Mouse (Mus musculus) kidney, postnatal 36 days (tissue): ENCODE data around the gene Sp4.

Source experiments
- DNase-seq, 2 experiments: peaks; one replicate each; pipeline ENCODE4 v3.0.0; 2021 to 2022; ENCODE audit warnings: mixed read lengths in 2 of 2

Gene Sp4

GRCm38 (mm10) chr12:118301072-118301865, at the start of gene Sp4:
Sp4 (minus strand) TSS chr12:118301440.
- DNase-seq: peak; percentile 94 to 96

GRCm38 (mm10) chr12:118339107-118339506, 37.9 kb upstream of the Sp4 start:
- no peak for DNase-seq

DNA sequence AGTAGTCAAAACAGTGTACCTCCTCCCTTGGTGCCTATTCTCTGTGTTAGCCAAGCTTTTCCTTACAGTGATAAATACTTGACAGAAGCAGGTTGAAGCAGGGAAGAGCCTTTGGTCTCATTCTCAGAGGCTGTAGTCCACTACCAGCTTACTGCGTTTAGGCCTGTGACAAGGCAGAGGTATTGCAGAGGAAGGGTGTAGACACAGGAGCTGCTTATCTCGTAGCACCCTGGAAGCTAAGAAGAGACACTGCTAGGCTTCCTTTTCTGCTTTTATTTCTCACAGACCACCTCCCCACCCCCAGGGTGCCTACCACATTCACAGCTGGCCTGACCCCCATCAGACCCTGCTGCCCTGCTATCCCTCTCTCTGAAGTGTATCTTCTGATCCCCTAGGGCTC, 37.0 kb upstream of the Sp4 start:
- no peak for DNase-seq

DNA sequence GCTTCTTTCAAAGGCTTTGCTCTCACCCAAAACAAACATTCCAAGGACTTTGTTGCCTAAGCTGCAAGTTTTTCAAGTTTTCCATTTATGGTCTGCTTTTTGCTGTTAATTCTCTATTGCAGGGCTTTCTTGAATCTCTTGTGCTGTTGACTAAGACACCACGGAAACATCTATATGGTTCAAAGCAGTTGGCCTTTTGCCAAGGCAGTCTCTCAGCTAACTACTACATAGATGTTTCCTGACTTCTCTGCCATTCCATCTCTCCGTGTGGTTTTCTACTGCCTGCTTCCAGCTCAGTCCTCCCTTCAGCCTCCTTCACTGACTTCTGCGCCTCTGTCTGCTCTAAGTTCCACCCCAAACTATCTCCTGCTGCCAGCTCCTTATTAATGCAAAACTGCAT, 36.1 kb upstream of the Sp4 start:
- DNase-seq: no peak

DNA sequence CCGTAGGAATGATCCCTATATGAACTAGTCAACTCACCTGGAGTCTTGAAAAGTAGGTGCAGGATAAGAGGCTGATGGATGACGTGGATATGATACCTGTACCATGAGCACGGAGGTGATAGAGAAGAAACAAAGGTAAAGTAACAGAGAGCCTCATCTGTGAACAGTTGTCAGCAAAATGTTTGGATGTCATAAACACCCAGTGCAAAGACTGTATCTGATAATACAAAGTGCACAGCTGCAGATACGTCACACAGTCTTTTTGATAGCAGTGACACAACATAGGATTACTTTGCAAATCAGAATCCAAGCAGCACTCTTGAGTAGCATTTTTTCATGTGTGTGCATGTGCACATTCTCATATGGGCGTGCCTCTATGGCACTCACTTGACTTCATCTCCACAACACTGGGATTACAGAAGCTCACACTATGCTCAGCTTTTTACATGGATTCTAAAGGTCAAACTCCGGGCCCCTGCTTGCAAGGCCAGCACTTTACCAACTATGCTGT, 27.6 kb upstream of the Sp4 start:
- peak in 1 of 2 experiments; percentile 2 for DNase-seq

DNA sequence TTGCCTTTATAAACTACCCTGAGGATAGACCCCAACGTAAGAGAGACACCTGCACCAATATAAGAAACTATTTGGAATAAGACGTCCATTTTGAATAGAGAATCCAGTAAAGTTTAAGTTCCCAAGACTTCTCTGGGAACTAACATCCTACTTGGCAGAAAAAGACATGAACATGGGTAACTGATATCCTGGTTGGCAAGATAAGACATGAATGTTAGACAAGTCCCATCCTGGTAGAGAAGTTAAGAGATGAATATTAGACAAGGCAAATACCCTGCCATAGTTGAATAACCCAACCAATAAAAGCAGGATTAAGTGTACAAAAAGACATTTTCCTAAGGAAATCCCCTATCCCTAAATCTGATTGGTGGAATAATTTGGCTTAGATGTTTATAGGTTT, 26.3 kb upstream of the Sp4 start:
- DNase-seq: no peak

- no peak for DNase-seq
Observed at GRCm38 (mm10) chr12:118326161-118326560, 24.9 kb upstream of the Sp4 start.

GRCm38 (mm10) chr12:118320076-118320475, 18.8 kb upstream of the Sp4 start:
- DNase-seq: no peak

- DNase-seq: no peak
Observed at GRCm38 (mm10) chr12:118314477-118314845, 13.2 kb upstream of the Sp4 start.

GRCm38 (mm10) chr12:118313805-118314476, 12.7 kb upstream of the Sp4 start:
- DNase-seq: no peak

- no peak for DNase-seq
Observed at GRCm38 (mm10) chr12:118303586-118303985, 2.3 kb upstream of the Sp4 start.

DNA sequence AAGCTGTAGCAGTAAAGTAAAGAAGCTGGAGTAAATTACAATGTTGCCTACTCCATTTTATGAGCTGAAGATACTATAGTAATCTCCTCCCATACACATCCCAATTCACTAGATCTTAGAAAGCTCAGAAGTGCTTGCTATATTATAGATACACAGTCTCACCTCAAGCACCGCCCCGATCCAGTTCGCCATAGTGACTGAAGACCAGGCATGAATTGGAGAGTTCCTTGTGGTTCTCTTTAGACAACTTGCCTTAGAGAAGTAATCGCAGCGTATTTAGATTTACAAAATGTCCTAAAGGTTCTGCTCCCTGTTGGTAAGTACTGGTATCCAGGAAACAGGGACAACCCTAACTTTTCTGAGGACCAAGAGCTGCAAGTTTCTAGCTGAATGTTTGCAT, 1.8 kb upstream of the Sp4 start:
- no peak for DNase-seq

DNA sequence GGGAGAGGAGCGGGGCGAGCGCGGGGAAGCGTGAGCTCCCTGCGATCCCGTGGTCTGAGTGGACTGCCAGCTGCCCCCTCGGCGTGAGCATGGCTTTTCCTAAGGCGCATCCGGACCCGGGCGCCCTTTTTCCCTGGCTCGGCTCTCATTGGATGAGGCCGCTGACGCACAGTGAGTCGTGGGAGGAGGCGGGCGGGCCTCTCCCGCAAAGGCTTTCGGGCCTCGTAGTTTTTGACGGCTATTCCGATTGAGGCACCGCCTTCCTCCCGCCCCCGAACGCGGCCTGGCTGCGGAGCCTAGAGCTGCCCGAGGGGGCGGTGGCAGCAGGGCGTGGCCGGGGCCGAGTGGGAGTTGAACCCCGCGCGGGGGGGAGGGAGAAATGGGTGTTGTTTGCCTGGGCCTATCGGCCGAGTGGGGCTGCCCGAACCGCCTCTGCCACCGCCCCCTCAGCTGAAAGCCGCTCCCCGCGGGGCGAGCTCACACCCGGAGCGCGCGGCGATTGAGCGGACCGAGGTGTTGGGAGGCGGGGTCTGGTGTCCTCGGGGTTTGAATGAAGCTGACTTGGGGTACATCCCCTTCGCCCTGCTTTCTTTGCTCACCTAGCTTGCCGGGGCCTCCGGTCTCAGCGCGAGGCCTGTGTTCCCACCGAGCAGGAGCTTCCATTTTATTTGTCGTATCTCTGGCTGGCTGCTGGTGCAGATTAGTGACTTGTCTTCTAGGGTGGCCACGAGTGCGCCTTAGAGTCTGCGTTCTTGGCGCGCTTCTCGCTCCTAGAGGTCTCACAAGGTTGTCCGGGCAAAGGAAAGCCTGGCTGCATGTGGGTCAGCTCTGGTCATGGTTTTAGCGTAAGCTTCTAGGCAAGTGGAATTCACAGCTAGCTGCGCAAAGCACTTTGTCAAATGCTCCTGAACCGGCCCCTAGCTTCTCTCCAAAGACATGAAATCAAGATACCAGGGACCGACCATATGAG, 911 bp upstream of the Sp4 start:
- peak; percentile 100 for DNase-seq

GRCm38 (mm10) chr12:118300754-118301071, 527 bp downstream of the Sp4 start:
- no peak for DNase-seq

GRCm38 (mm10) chr12:118299956-118300355, 1.3 kb downstream of the Sp4 start:
- DNase-seq: peak; percentile 52 to 69

GRCm38 (mm10) chr12:118299172-118299571, 2.1 kb downstream of the Sp4 start:
- no peak for DNase-seq

GRCm38 (mm10) chr12:118298516-118298915, 2.7 kb downstream of the Sp4 start:
- DNase-seq: no peak

GRCm38 (mm10) chr12:118296236-118296635, 5.0 kb downstream of the Sp4 start:
- no peak for DNase-seq

DNA sequence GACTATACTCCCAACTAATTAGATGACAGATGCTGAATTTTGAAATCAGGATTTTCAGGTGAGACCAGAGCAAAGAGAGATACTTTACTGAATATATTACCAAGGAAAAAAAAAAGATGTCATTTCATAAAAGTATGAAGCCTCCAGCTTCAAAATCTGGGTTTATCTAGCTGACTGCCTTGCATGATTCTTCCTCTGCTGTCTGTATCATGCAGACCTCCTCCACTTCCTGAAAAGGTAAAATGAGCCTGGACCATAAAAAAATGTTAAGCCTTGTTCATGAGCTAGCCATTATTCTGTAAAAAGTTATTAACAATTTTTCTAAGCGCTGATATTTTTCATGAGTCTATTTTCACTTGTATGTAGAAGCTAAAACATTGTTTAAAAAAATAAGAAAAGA, 5.4 kb downstream of the Sp4 start:
- no peak for DNase-seq

GRCm38 (mm10) chr12:118288947-118289346, 12.3 kb downstream of the Sp4 start:
- DNase-seq: no peak

GRCm38 (mm10) chr12:118285099-118285498, 16.1 kb downstream of the Sp4 start:
- DNase-seq: peak in 1 of 2 experiments; percentile 8

GRCm38 (mm10) chr12:118281961-118282360, 19.3 kb downstream of the Sp4 start:
- no peak for DNase-seq

DNA sequence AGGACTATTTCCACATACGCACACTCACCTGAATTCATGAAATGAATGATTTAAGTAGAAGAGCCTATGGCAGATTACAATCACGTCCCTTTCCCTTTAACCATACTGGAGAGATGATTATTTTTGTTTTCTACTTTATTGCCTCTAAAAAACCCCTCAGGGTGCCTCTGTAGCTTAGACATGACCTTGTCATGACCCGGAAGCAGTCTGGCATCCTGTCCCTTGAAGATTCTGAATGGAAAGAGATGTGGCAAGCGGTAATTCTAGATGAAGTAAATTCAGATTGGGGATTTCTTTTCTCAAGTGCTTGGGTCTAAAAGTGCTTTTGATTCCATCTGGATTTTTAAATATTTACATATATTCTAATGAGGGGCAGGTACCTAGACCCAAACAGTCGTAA, 24.9 kb downstream of the Sp4 start:
- DNase-seq: no peak
